Mouse (Mus musculus) kidney, adult 2 months (tissue): ENCODE measurements around the gene Dop1b.

Experiments
- CTCF ChIP-seq: fragments of 200-500 bp; conservative IDR thresholded peaks from 2 replicates; pipeline ENCODE4 v1.5.1; 2011; ENCODE audit warnings: low read depth, mild to moderate bottlenecking, control low read depth, low read length, moderate library complexity, mixed read lengths; ENCODE audit not compliant: insufficient read depth, insufficient read length
- POLR2A ChIP-seq: fragments of 200-500 bp; IDR thresholded peaks from one replicate; pipeline ENCODE4 v1.6.1; 2011; ENCODE audit warnings: low read depth, low read length, control low read depth

- TF ChIP-seq CTCF (no peak), POLR2A (no peak)
Observed at GRCm38 (mm10) chr16:93789971-93790755, 78.5 kb downstream of the Dop1b start.
